Mouse (Mus musculus) lung, embryonic 15.5 days (tissue): ENCODE measurements at regions not wholly inside any gene's neighbourhood (a gene's known extent, or its start where the extent isn't known, plus 50 kb on each side); places are given as distances from the start of the nearest gene placed in this dataset.

Source experiments
- ATAC-seq: fragments of 200-750 bp; cut with Nextera tagmentation; 2 replicates; pipeline ENCODE4 v1.8.0; 2017; ENCODE audit warnings: moderate number of reproducible peaks, borderline replicate concordance; ENCODE audit not compliant: low FRiP score, low TSS enrichment; ENCODE audit errors: extremely low read depth
- H3K27ac ChIP-seq: fragments of 300-500 bp; sonication (generic); 2 replicates; pipeline ENCODE4 v1.5.1; 2015; ENCODE audit warnings: moderate library complexity, mild to moderate bottlenecking, inconsistent platforms
- H3K27me3 ChIP-seq: fragments of 300-500 bp; sonication (generic); 2 replicates; pipeline ENCODE4 v1.6.1; 2015; ENCODE audit warnings: inconsistent platforms
- H3K36me3 ChIP-seq: fragments of 300-500 bp; sonication (generic); 2 replicates; pipeline ENCODE4 v1.6.1; 2015; ENCODE audit warnings: inconsistent platforms
- H3K4me1 ChIP-seq: fragments of 300-500 bp; sonication (generic); 2 replicates; pipeline ENCODE4 v1.6.1; 2015; ENCODE audit warnings: inconsistent platforms
- H3K4me2 ChIP-seq: fragments of 300-500 bp; sonication (generic); 2 replicates; pipeline ENCODE4 v1.6.1; 2015; ENCODE audit warnings: inconsistent platforms, mild to moderate bottlenecking, moderate library complexity
- H3K4me3 ChIP-seq: fragments of 300-500 bp; sonication (generic); 2 replicates; pipeline ENCODE4 v1.5.1; 2015; ENCODE audit warnings: mild to moderate bottlenecking, inconsistent platforms
- H3K9ac ChIP-seq: fragments of 300-500 bp; sonication (generic); 2 replicates; pipeline ENCODE4 v1.6.1; 2015; ENCODE audit warnings: inconsistent platforms
- H3K9me3 ChIP-seq: fragments of 300-500 bp; sonication (generic); 2 replicates; pipeline ENCODE4 v1.6.1; 2016; ENCODE audit warnings: inconsistent platforms
- WGBS: fragments of 180-500 bp; shearing (Covaris S2); methylation state at CpG from one replicate; pipeline ENCODE4 v1.1.7; 2015; 5-methylcytosine and 5-hydroxymethylcytosine counted together

DNA sequence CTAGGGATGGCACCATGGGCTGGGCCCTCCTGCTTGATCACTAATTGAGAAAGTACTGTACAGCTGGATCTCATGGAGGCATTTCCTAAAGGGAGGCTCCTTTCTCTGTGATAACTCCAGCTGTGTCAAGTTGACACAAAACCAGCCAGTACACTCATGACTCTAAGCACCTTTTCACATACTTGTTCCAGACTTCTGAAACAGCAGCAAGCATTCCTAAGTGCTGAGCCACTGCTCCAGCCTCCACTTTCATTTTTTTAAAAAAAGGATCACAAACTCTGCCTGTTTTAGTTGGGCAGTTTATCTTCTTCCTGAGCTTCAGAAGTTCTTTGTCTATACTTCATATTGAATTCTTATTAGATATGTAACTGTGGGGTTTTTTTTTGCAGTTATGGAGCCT is 56.0 kb upstream of the Gpc4 start:
- ATAC-seq: no peak
- Histone ChIP-seq H3K4me2 (no peak overlapping the region), H3K9ac (no peak overlapping the region), H3K9me3 (no peaks in the 10 kb centered on the region), H3K36me3 (no peaks in the 10 kb centered on the region), H3K27ac (no peak overlapping the region), H3K4me1 (no peaks in the 10 kb centered on the region), H3K27me3 (no peaks in the 10 kb centered on the region), H3K4me3 (no peak overlapping the region)

DNA sequence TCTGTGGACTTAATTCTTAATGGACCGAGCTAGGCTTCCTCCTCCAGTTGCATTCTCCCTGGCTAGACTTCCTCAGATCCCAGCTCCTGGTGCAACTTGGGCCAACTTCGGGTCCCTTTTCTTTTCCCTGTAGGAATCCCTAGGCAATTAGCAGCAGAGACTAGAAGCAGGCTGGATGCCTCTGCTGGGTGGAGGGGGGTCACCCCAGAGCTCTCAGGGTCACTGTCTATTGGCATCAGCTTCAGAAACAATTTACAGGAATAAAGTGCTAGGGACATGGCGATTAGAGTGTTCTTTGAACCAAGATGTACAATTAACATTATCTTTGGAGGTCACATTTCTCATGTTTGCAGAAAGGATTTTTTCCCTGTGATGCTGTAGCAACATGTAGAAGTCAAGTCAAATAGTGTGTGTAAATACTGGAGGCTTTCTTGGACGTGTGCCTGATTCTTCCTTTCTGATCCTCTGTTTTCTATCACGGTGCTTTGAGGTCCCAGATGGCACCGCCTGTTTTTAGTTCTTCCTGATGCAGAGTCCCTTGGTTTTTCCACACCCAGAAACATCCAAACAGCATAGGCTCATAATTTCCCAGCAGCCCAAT is 52.2 kb upstream of the Gpc4 start:
- Histone ChIP-seq H3K36me3 (no peaks in the 10 kb centered on the region), H3K27ac (no peak overlapping the region)

More for the DNA sequence above, 52.2 kb upstream of the Gpc4 start:
- Histone ChIP-seq H3K4me1 (no peaks in the 10 kb centered on the region), H3K4me3 (no peak overlapping the region), H3K4me2 (no peak overlapping the region), H3K27me3 (no peaks in the 10 kb centered on the region), H3K9ac (no peak overlapping the region), H3K9me3 (no peaks in the 10 kb centered on the region)
- peak; percentile 73; the same call in 1 of the 2 replicates for ATAC-seq
- 30% methylated on average over 6 of the region's 6 CpGs for WGBS
